Mouse (Mus musculus): ENCODE measurements around the gene Tenm4. TPM values are rescaled to one million over a fixed set of nuclear protein-coding genes. Genes with fewer than 3 reads are reported as not detected.

The Tenm4 gene
- polyA plus RNA-seq, 1 experiment from 2014 or later = 38.0 TPM

DNA sequence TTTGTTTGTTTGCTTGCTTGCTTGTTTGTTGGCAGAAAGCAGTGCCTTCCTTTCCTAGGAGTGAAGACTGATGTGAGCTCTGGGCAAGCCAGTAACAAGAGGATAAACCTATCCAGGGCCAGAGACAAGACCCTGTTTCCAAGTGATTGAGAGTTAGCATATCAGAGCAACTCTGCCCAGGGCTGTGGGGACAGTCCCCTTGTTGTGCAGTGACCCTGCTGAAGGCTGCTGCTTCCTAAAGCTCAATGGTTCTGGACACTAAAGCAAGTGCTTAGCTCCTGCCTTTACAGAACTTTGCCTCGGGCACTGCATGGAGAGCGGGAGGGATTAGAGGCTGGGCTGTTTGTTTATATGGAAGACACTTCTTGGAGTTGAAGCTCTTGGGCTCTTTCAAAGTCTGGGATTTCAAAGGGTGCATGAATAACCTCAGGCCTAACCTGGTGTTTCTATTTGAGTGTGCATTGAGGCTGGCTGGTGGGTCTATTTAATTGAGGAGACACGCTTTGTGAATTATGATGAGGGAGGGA, 185.3 kb downstream of the Tenm4 start:
- peak; percentile 40 for DNase-seq
- H3K4me2 ChIP-seq (ENCODE audit: low read length) = no peak overlapping the region
- no peak for ATAC-seq (ENCODE audit: low FRiP score, low TSS enrichment)
- H3K27ac ChIP-seq (replicated peaks; ENCODE audit: low read depth, low read length) = no peak overlapping the region
- H3K36me3 ChIP-seq (ENCODE audit: control insufficient read depth, insufficient read depth, low read length) = no peaks in the 10 kb centered on the region
- H3K4me1 ChIP-seq (ENCODE audit: control insufficient read depth, insufficient read depth, low read length) = peaks cover 14% of the 10 kb centered on the region; the same call in 1 of the 2 replicates
- no peaks in the 10 kb centered on the region for H3K27me3 ChIP-seq (ENCODE audit: control insufficient read depth, insufficient read depth, low read length)
- no peak overlapping the region for H3K4me3 ChIP-seq (replicated peaks; ENCODE audit: low read depth, low read length)
- H3K9ac ChIP-seq (replicated peaks; ENCODE audit: low read length) = no peak overlapping the region
- no peaks in the 10 kb centered on the region for H3K9me3 ChIP-seq (ENCODE audit: control insufficient read depth, low read length)
- 23% methylated on average over 3 of the region's 3 CpGs for whole genome bisulfite sequencing

GRCm38 (mm10) chr7:96357550-96357949, 186.5 kb downstream of the Tenm4 start:
- no peak for ATAC-seq (ENCODE audit: low FRiP score, low TSS enrichment)
- no peak overlapping the region for H3K9ac ChIP-seq (replicated peaks; ENCODE audit: low read length)
- H3K4me1 ChIP-seq (ENCODE audit: control insufficient read depth, insufficient read depth, low read length) = peaks cover 14% of the 10 kb centered on the region; the same call in 1 of the 2 replicates
- WGBS = 61% methylated on average over 6 of the region's 6 CpGs
- no peaks in the 10 kb centered on the region for H3K9me3 ChIP-seq (ENCODE audit: control insufficient read depth, low read length)
- H3K27ac ChIP-seq (replicated peaks; ENCODE audit: low read depth, low read length) = no peak overlapping the region
- DNase-seq = peak; percentile 22
- no peaks in the 10 kb centered on the region for H3K27me3 ChIP-seq (ENCODE audit: control insufficient read depth, insufficient read depth, low read length)
- no peak overlapping the region for H3K4me3 ChIP-seq (replicated peaks; ENCODE audit: low read depth, low read length)
- H3K4me2 ChIP-seq (ENCODE audit: low read length) = no peak overlapping the region
- no peaks in the 10 kb centered on the region for H3K36me3 ChIP-seq (ENCODE audit: control insufficient read depth, insufficient read depth, low read length)

DNA sequence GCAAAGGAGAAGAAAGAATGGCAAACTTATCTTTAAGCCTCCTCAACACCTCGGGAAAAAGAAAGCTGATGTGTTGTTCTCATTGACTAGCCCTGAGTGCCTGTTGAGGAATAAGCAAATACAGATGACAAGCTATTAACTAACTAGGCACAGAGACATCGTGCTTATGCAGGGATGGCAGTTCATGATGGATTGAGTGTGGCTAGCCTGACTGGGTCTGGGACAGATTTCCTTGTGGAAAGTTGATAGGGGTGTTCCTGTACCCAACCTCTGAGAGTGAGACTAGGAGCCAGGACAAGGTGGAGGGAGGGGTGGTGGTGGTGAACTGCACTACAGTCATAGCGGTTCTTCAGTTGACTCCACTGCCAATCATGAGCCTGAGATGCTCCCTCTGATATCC, 192.3 kb downstream of the Tenm4 start:
- Histone ChIP-seq H3K9me3 (ENCODE audit: control insufficient read depth, low read length) (no peaks in the 10 kb centered on the region), H3K27ac (replicated peaks; ENCODE audit: low read depth, low read length) (no peak overlapping the region), H3K36me3 (ENCODE audit: control insufficient read depth, insufficient read depth, low read length) (no peaks in the 10 kb centered on the region), H3K4me2 (ENCODE audit: low read length) (no peak overlapping the region), H3K27me3 (ENCODE audit: control insufficient read depth, insufficient read depth, low read length) (no peaks in the 10 kb centered on the region), H3K4me1 (ENCODE audit: control insufficient read depth, insufficient read depth, low read length) (0 out of 2 replicates have a peak, but pooled peaks cover 3% of the 10 kb centered on the region), H3K4me3 (replicated peaks; ENCODE audit: low read depth, low read length) (no peak overlapping the region), H3K9ac (replicated peaks; ENCODE audit: low read length) (no peak overlapping the region)
- DNase-seq (no peak), ATAC-seq (ENCODE audit: low FRiP score, low TSS enrichment) (no peak)
- whole genome bisulfite sequencing = 91% methylated on average over 3 of the region's 3 CpGs

DNA sequence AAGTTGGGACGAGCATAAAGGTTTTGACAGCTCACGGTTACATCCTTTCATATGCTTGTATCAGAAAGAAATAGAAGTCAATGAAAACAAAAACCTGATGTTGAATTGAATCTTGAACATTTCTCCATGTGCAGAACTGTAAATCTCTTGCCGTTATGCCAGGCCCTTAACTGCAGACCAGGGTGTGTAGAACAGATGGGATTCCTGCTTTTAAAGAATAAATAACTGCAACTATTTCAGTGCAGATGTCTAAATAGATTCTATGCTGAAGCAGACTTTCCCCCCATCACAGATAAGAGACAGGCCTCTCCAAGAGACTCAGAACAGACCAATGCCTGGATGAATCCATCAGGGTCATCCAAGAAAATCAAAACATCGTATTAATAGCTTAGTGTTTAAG, 198.9 kb downstream of the Tenm4 start:
- DNase-seq = no peak
- Histone ChIP-seq H3K4me3 (replicated peaks; ENCODE audit: low read depth, low read length) (no peak overlapping the region), H3K9ac (replicated peaks; ENCODE audit: low read length) (no peak overlapping the region), H3K27ac (replicated peaks; ENCODE audit: low read depth, low read length) (no peak overlapping the region), H3K36me3 (ENCODE audit: control insufficient read depth, insufficient read depth, low read length) (no peaks in the 10 kb centered on the region), H3K4me2 (ENCODE audit: low read length) (no peak overlapping the region), H3K9me3 (ENCODE audit: control insufficient read depth, low read length) (no peaks in the 10 kb centered on the region), H3K27me3 (ENCODE audit: control insufficient read depth, insufficient read depth, low read length) (no peaks in the 10 kb centered on the region), H3K4me1 (ENCODE audit: control insufficient read depth, insufficient read depth, low read length) (0 out of 2 replicates have a peak, but pooled peaks cover 3% of the 10 kb centered on the region)
- ATAC-seq (ENCODE audit: low FRiP score, low TSS enrichment) = no peak
- WGBS = 94% methylated on average over 4 of the region's 4 CpGs

- ATAC-seq (ENCODE audit: low FRiP score, low TSS enrichment) (no peak), DNase-seq (no peak)
- H3K9me3 ChIP-seq (ENCODE audit: control insufficient read depth, low read length) = no peaks in the 10 kb centered on the region
- H3K27ac ChIP-seq (replicated peaks; ENCODE audit: low read depth, low read length) = no peak overlapping the region
- 90% methylated on average over 6 of the region's 6 CpGs for WGBS
- no peaks in the 10 kb centered on the region for H3K27me3 ChIP-seq (ENCODE audit: control insufficient read depth, insufficient read depth, low read length)
- no peak overlapping the region for H3K4me3 ChIP-seq (replicated peaks; ENCODE audit: low read depth, low read length)
- no peak overlapping the region for H3K4me2 ChIP-seq (ENCODE audit: low read length)
- no peak overlapping the region for H3K9ac ChIP-seq (replicated peaks; ENCODE audit: low read length)
- no peaks in the 10 kb centered on the region for H3K36me3 ChIP-seq (ENCODE audit: control insufficient read depth, insufficient read depth, low read length)
- H3K4me1 ChIP-seq (ENCODE audit: control insufficient read depth, insufficient read depth, low read length) = 0 out of 2 replicates have a peak, but pooled peaks cover 6% of the 10 kb centered on the region
These were observed 203.1 kb downstream of the Tenm4 start for GRCm38 (mm10) chr7:96374004-96374663.

DNA sequence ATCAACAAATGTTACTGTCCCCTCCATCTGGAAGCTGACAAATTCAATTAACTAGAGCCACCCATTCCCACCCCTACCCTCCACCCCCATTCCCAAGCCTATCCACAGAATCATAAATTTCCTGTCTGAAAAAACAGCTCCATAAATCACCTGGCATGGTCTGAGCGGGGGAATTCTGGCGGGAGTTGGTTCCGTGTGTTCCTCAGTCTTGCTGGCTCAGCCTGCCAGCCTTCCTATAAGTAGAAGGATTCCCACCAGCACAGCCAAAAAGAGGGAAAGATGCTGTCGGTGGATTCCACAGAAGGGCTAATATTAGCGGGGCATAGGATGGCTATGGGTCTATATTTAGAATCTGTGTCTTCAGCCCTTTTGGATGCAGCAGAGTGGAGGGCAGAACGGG, 204.5 kb downstream of the Tenm4 start:
- H3K27ac ChIP-seq (replicated peaks; ENCODE audit: low read depth, low read length) = no peak overlapping the region
- H3K27me3 ChIP-seq (ENCODE audit: control insufficient read depth, insufficient read depth, low read length) = no peaks in the 10 kb centered on the region
- H3K36me3 ChIP-seq (ENCODE audit: control insufficient read depth, insufficient read depth, low read length) = no peaks in the 10 kb centered on the region
- ATAC-seq (ENCODE audit: low FRiP score, low TSS enrichment) (no peak), DNase-seq (no peak)
- H3K4me3 ChIP-seq (replicated peaks; ENCODE audit: low read depth, low read length) = no peak overlapping the region
- no peak overlapping the region for H3K9ac ChIP-seq (replicated peaks; ENCODE audit: low read length)
- no peak overlapping the region for H3K4me2 ChIP-seq (ENCODE audit: low read length)
- 0 out of 2 replicates have a peak, but pooled peaks cover 6% of the 10 kb centered on the region for H3K4me1 ChIP-seq (ENCODE audit: control insufficient read depth, insufficient read depth, low read length)
- H3K9me3 ChIP-seq (ENCODE audit: control insufficient read depth, low read length) = no peaks in the 10 kb centered on the region
- 88% methylated on average over 6 of the region's 6 CpGs for WGBS

DNA sequence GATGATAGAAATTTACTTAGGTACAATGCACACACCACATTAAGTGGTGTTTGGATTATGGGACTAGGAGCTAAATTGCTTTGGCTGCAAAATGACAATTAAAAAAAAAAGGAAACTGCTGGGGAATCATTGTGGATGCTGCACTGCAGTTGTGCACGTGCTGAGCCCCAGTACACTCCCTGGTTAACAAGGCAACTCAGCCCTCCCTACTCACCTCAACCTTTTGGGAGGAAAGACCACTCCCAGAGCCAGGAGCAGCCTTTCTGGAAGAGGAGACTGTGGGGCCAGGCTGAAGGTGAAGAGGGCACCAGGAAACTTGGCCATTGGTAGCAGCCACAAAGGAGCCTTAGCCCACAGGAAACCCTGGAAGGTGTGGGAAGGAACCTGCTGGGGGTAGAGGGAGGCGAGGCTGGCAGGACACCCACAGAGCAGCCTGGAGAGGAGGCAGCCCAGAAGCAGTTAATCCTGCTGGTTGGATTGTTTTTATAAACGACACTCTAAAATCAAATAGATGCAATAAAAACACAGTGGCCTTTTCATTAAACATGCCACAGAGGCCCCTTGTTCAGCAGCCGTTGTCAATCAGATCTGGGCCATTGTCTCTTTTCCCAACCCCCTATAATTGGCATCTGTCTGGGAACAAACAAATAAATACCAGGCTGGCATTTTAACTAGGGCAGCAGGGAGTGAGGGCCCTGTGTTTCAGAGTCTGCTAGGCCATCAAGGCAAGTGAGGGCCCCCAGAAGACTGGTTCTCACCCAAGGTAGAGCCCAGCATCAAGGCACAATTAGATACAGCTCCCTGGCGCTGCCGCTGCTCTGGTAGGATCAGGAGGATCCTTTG, 212.9 kb downstream of the Tenm4 start:
- Histone ChIP-seq H3K4me1 (ENCODE audit: control insufficient read depth, insufficient read depth, low read length) (peaks cover 10% of the 10 kb centered on the region; the same call in 1 of the 2 replicates), H3K4me3 (replicated peaks; ENCODE audit: low read depth, low read length) (no peak overlapping the region), H3K9me3 (ENCODE audit: control insufficient read depth, low read length) (no peaks in the 10 kb centered on the region), H3K27ac (replicated peaks; ENCODE audit: low read depth, low read length) (peak overlapping the region; percentile 64), H3K36me3 (ENCODE audit: control insufficient read depth, insufficient read depth, low read length) (no peaks in the 10 kb centered on the region), H3K27me3 (ENCODE audit: control insufficient read depth, insufficient read depth, low read length) (no peaks in the 10 kb centered on the region), H3K4me2 (ENCODE audit: low read length) (no peak overlapping the region), H3K9ac (replicated peaks; ENCODE audit: low read length) (no peak overlapping the region)
- peak; percentile 67 for DNase-seq
- 7% methylated on average over 6 of the region's 6 CpGs for WGBS
- ATAC-seq (ENCODE audit: low FRiP score, low TSS enrichment) = peak; percentile 77

GRCm38 (mm10) chr7:96384726-96385500, 213.9 kb downstream of the Tenm4 start:
- WGBS = 84% methylated on average over 11 of the region's 11 CpGs
- Histone ChIP-seq H3K4me3 (replicated peaks; ENCODE audit: low read depth, low read length) (no peak overlapping the region), H3K36me3 (ENCODE audit: control insufficient read depth, insufficient read depth, low read length) (no peaks in the 10 kb centered on the region), H3K9me3 (ENCODE audit: control insufficient read depth, low read length) (no peaks in the 10 kb centered on the region), H3K27ac (replicated peaks; ENCODE audit: low read depth, low read length) (peak overlapping the region; percentile 64), H3K4me1 (ENCODE audit: control insufficient read depth, insufficient read depth, low read length) (peaks cover 10% of the 10 kb centered on the region; the same call in 1 of the 2 replicates), H3K27me3 (ENCODE audit: control insufficient read depth, insufficient read depth, low read length) (no peaks in the 10 kb centered on the region), H3K9ac (replicated peaks; ENCODE audit: low read length) (no peak overlapping the region), H3K4me2 (ENCODE audit: low read length) (no peak overlapping the region)
- no peak for DNase-seq
- ATAC-seq (ENCODE audit: low FRiP score, low TSS enrichment) = no peak
